Mouse (Mus musculus): ENCODE data around the gene Rbm10. TPM values are rescaled to one million over a fixed set of nuclear protein-coding genes. Genes with fewer than 3 reads are reported as not detected.
A peak's percentile ranks its signal among the peaks of the same experiment; 100 is the strongest.

The Rbm10 gene
- total and polyA plus RNA-seq, 3 experiments, result 154 to 183 TPM; not detected in 1

DNA sequence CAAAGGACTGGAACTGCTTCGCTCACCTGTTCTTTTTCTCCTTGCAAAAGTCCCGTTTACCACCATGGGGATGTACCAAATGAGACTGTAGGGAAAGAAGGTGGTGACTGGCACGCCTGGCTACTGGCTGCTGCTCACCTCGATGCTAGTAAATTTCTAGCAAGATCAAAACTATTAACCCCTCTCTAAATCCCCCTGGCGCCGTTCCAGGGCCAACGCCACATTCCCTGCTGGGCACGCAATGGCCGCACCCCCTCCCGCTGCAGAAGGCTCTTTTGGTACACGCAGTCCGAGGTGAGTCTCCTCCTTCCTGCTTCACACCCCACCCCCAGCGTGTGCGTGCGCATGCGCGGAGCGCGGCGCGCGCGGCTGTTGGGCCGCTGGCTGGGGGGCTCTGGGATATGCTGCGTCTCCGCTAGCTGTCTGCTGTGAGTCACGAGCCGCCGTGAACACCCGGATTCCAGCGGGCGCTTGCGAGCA is 70.8 kb downstream of the Rbm10 start:
- Histone ChIP-seq H3K27ac (ENCODE audit: control insufficient read depth, low read depth, low read length) (peak overlapping the region; percentile 94), H3K9ac (ENCODE audit: control insufficient read depth, low read depth, low read length, poor library complexity, severe bottlenecking) (peak overlapping the region; percentile 97), H3K79me2 (ENCODE audit: control insufficient read depth, insufficient read depth, low read length, poor library complexity) (peaks cover 27% of the 10 kb centered on the region), H3K36me3 (ENCODE audit: control insufficient read depth in 1 of 2, insufficient read depth in 2 of 2, low read length in 2 of 2) (peaks cover 0 to 22% of the 10 kb centered on the region in 2 experiments; a peak in 3 of 4 replicates), H3K9me3 (replicated peaks; ENCODE audit: insufficient read depth, low read length) (no peaks in the 10 kb centered on the region), H3K27me3 (ENCODE audit: control insufficient read depth in 1 of 2, insufficient read depth in 2 of 2, low read length in 2 of 2) (no peaks in the 10 kb centered on the region), H3K4me1 (ENCODE audit: control insufficient read depth in 1 of 2, insufficient read depth in 2 of 2, low read length in 2 of 2) (peaks cover 8 to 16% of the 10 kb centered on the region in 2 experiments), H3K4me3 (ENCODE audit: control insufficient read depth in 1 of 2, insufficient read depth in 1 of 2, low read depth in 2 of 2, low read length in 2 of 2) (peak overlapping the region; percentile 62 to 90)
- peak; percentile 93 for DNase-seq (ENCODE audit: low read depth, low spot score)
- TF ChIP-seq ZKSCAN1 (IDR thresholded peaks at IDR 0.05; ENCODE audit: low read depth, low read length), result no peak
- peak; percentile 1; the same call in 1 of the 2 replicates for TF ChIP-seq SIN3A (IDR thresholded peaks at IDR 0.05; ENCODE audit: low read length)
- no peak for TF ChIP-seq ETS1 (IDR thresholded peaks at IDR 0.05; ENCODE audit: low read depth, low read length)
- TF ChIP-seq MXI1 (IDR thresholded peaks at IDR 0.05; ENCODE audit: low read depth, low read length), result peak; percentile 14
- peak; percentile 54; the same call in 1 of the 2 replicates for TF ChIP-seq E2F4 (IDR thresholded peaks at IDR 0.05; ENCODE audit: borderline replicate concordance, low read depth, low read length)
- TF ChIP-seq NELFE (IDR thresholded peaks at IDR 0.05; ENCODE audit: low read depth, low read length), result peak; percentile 92
- TF ChIP-seq KAT2A (conservative IDR thresholded peaks at IDR 0.05; ENCODE audit: low read depth, low read length), result no peak; the same call in 1 of the 2 replicates
- no peak for TF ChIP-seq MYB (IDR thresholded peaks at IDR 0.05; ENCODE audit: low read depth, low read length)
- no peak; the same call in 1 of the 2 replicates for TF ChIP-seq ZMIZ1 (IDR thresholded peaks at IDR 0.05; ENCODE audit: low read depth, low read length)
- TF ChIP-seq MYC (IDR thresholded peaks at IDR 0.05; ENCODE audit: low read depth, low read length), result 0 out of 2 replicates have a peak, but pooled peaks have one; percentile 4
- no peak for TF ChIP-seq SMC3 (IDR thresholded peaks at IDR 0.05; ENCODE audit: low read depth, low read length)
- no peak for TF ChIP-seq POLR2AphosphoS5 (IDR thresholded peaks at IDR 0.05; ENCODE audit: borderline replicate concordance, low read depth, low read length)
- no peak; the same call in 1 of the 2 replicates for TF ChIP-seq MAZ (IDR thresholded peaks at IDR 0.05; ENCODE audit: low read depth, low read length)
- no peak for TF ChIP-seq CHD2 (IDR thresholded peaks at IDR 0.05; ENCODE audit: low read length)
- no peak for TF ChIP-seq USF2 (IDR thresholded peaks at IDR 0.05; ENCODE audit: borderline replicate concordance in 1 of 2, insufficient read depth in 1 of 2, low read depth in 1 of 2, low read length in 2 of 2)
- no peak for TF ChIP-seq GABPA (IDR thresholded peaks at IDR 0.05; ENCODE audit: low read depth, low read length)
- no peak for TF ChIP-seq TAL1 (IDR thresholded peaks at IDR 0.05; ENCODE audit: low read length)
- TF ChIP-seq POLR2A (IDR thresholded peaks at IDR 0.05; ENCODE audit: control insufficient read depth in 1 of 2, insufficient read depth in 1 of 2, low read depth in 1 of 2, low read length in 2 of 2, poor library complexity in 1 of 2), result peak; percentile 83 to 97; a peak in 3 of 4 replicates
- TF ChIP-seq TBP (IDR thresholded peaks at IDR 0.05; ENCODE audit: low read depth, low read length), result no peak
- no peak for TF ChIP-seq USF1 (IDR thresholded peaks at IDR 0.05; ENCODE audit: low read depth, low read length)
- peak; percentile 88 for TF ChIP-seq ELF1 (IDR thresholded peaks at IDR 0.05; ENCODE audit: low read depth, low read length)
- no peak for TF ChIP-seq BHLHE40 (IDR thresholded peaks at IDR 0.05; ENCODE audit: borderline replicate concordance, low read depth, low read length)
- TF ChIP-seq RAD21 (IDR thresholded peaks at IDR 0.05; ENCODE audit: low read depth, low read length), result no peak
- peak; percentile 74 for TF ChIP-seq HCFC1 (IDR thresholded peaks at IDR 0.05; ENCODE audit: low read depth, low read length)
- no peak for TF ChIP-seq MEF2A (IDR thresholded peaks at IDR 0.05; ENCODE audit: extremely low read depth, insufficient replicate concordance, low read depth, low read length, poor library complexity, severe bottlenecking)
- no peak for TF ChIP-seq ZC3H11A (IDR thresholded peaks at IDR 0.05; ENCODE audit: low read depth, low read length)
- no peak for TF ChIP-seq MAX (IDR thresholded peaks at IDR 0.05; ENCODE audit: low read length)
- TF ChIP-seq CHD1 (IDR thresholded peaks at IDR 0.05; ENCODE audit: low read depth, low read length), result peak; percentile 98
- TF ChIP-seq TCF12 (IDR thresholded peaks at IDR 0.05; ENCODE audit: low read depth, low read length), result peak; percentile 54
- TF ChIP-seq CTCF (IDR thresholded peaks at IDR 0.05 in 2 of 3, conservative IDR thresholded peaks at IDR 0.05 in 1 of 3; ENCODE audit: control insufficient read depth in 1 of 3, insufficient read depth in 1 of 3, low read depth in 2 of 3, low read length in 3 of 3, poor library complexity in 1 of 3, severe bottlenecking in 1 of 3), result no peak
- peak; percentile 81; the same call in 1 of the 2 replicates for TF ChIP-seq POLR2AphosphoS2 (IDR thresholded peaks at IDR 0.05; ENCODE audit: low read length)
- no peak for TF ChIP-seq RCOR1 (IDR thresholded peaks at IDR 0.05; ENCODE audit: low read depth, low read length)
- TF ChIP-seq EP300 (IDR thresholded peaks at IDR 0.05; ENCODE audit: low read depth in 1 of 2, low read length in 2 of 2), result no peak
- no peak for TF ChIP-seq UBTF (IDR thresholded peaks at IDR 0.05; ENCODE audit: borderline replicate concordance, insufficient read depth, low read depth, low read length)
- no peak for TF ChIP-seq MAFK (IDR thresholded peaks at IDR 0.05; ENCODE audit: borderline replicate concordance, low read depth, low read length)
- TF ChIP-seq NRF1 (IDR thresholded peaks at IDR 0.05; ENCODE audit: insufficient read depth, low read depth, low read length, poor library complexity, severe bottlenecking), result peak; percentile 97

All from MEL (cell line).